Mouse (Mus musculus) myocyte (in vitro differentiated cells): ENCODE measurements at regions not wholly inside any gene's neighbourhood (a gene's known extent, or its start where the extent isn't known, plus 50 kb on each side); places are given as distances from the start of the nearest gene placed in this dataset.

Experiments used
- CEBPB ChIP-seq: IDR thresholded peaks from 2 replicates; pipeline ENCODE4 v1.6.1; 2011; ENCODE audit warnings: mild to moderate bottlenecking, moderate library complexity; ENCODE audit not compliant: poor library complexity, insufficient read depth, severe bottlenecking
- MYOD1 ChIP-seq, 3 experiments: IDR thresholded peaks; one replicate each; pipeline ENCODE4 v1.6.1; 2011; ENCODE audit warnings: control low read depth in 2 of 3, low read depth in 2 of 3, mild to moderate bottlenecking in 2 of 3, moderate library complexity in 1 of 3; ENCODE audit not compliant: insufficient read length in 2 of 3, control insufficient read depth in 1 of 3
- POLR2A ChIP-seq: IDR thresholded peaks from one replicate; pipeline ENCODE4 v1.6.1; 2011; ENCODE audit warnings: low read depth, mild to moderate bottlenecking, control low read depth, moderate library complexity; ENCODE audit not compliant: insufficient read length
- POLR2AphosphoS2 ChIP-seq: IDR thresholded peaks from one replicate; pipeline ENCODE4 v1.6.1; 2011; ENCODE audit warnings: low read depth, control low read depth; ENCODE audit not compliant: insufficient read length
- TCF12 ChIP-seq: IDR thresholded peaks from one replicate; pipeline ENCODE4 v1.6.1; 2011; ENCODE audit warnings: mild to moderate bottlenecking, control low read depth; ENCODE audit not compliant: poor library complexity, insufficient read depth, severe bottlenecking

- TF ChIP-seq POLR2AphosphoS2 (no peak), CEBPB (no peak), TCF12 (no peak), POLR2A (no peak), MYOD1 (IDR thresholded peaks at IDR 0.05; ENCODE audit: control insufficient read depth in 1 of 3, insufficient read length in 2 of 3, low read depth in 2 of 3) (no peak)
Measured at GRCm38 (mm10) chr13:47576516-47576915, 454.1 kb downstream of the Rnf144b start.
